Mouse (Mus musculus) forebrain, embryonic 15.5 days (tissue): ENCODE results near the gene B3galt1. TPM values are rescaled to one million over a fixed set of nuclear protein-coding genes. Genes with fewer than 3 reads are reported as not detected.

Source experiments
- ATAC-seq: fragments of 200-750 bp; cut with Nextera tagmentation; replicated peaks from 2 replicates; pipeline ENCODE4 v1.8.0; 2017; ENCODE audit warnings: mild to moderate bottlenecking, moderate TSS enrichment, moderate library complexity
- H3K27ac ChIP-seq: fragments of 300-500 bp; sonication (generic); replicated peaks from 2 replicates; pipeline ENCODE4 v1.5.1; 2015; ENCODE audit warnings: mild to moderate bottlenecking, inconsistent platforms
- H3K27me3 ChIP-seq: fragments of 300-500 bp; sonication (generic); 2 replicates; pipeline ENCODE4 v1.6.1; 2015; ENCODE audit warnings: inconsistent platforms
- H3K36me3 ChIP-seq: fragments of 300-500 bp; sonication (generic); 2 replicates; pipeline ENCODE4 v1.6.1; 2015; ENCODE audit warnings: mild to moderate bottlenecking, inconsistent platforms
- H3K4me1 ChIP-seq: fragments of 300-500 bp; sonication (generic); 2 replicates; pipeline ENCODE4 v1.6.1; 2015; ENCODE audit warnings: inconsistent platforms
- H3K4me2 ChIP-seq: fragments of 300-500 bp; sonication (generic); replicated peaks from 2 replicates; pipeline ENCODE4 v1.6.1; 2015; ENCODE audit warnings: mild to moderate bottlenecking, inconsistent platforms
- H3K4me3 ChIP-seq: fragments of 300-500 bp; sonication (generic); 2 replicates; pipeline ENCODE4 v1.5.1; 2015; ENCODE audit warnings: mild to moderate bottlenecking, inconsistent platforms
- H3K9ac ChIP-seq: fragments of 300-500 bp; sonication (generic); replicated peaks from 2 replicates; pipeline ENCODE4 v1.6.1; 2015; ENCODE audit warnings: mild to moderate bottlenecking, inconsistent platforms
- H3K9me3 ChIP-seq: fragments of 300-500 bp; sonication (generic); 2 replicates; pipeline ENCODE4 v1.6.1; 2016; ENCODE audit warnings: inconsistent platforms
- WGBS: fragments of 180-500 bp; shearing (Covaris S2); methylation state at CpG from one replicate; pipeline ENCODE4 v1.1.7; 2015; ENCODE audit warnings: mixed read lengths; 5-methylcytosine and 5-hydroxymethylcytosine counted together
- polyA plus RNA-seq: library from polyadenylated mRNA; unstranded; fragments of >200 nt; fragmentation: Nextera tagmentation; extraction: Ambion mirVana; gene quantifications from 2 replicates; pipeline ENCODE4 v1.2.1, GENCODE M21; 2015

The B3galt1 gene
- 49.9 and 56.0 TPM in 2 replicates for polyA plus RNA-seq

GRCm38 (mm10) chr2:67565480-67566331 is at the start of gene B3galt1:
B3galt1 (plus strand) TSS chr2:67565871.
- WGBS, result under 1% methylated on average over 82 of the region's 83 CpGs
- Histone ChIP-seq H3K36me3 (no peaks in the 10 kb centered on the region), H3K27me3 (no peaks in the 10 kb centered on the region), H3K9ac (peak within 1 kb of the TSS; percentile 82), H3K4me2 (peak within 1 kb of the TSS; percentile 81), H3K9me3 (no peaks in the 10 kb centered on the region), H3K4me1 (peaks cover 16% of the 10 kb centered on the region), H3K4me3 (peak within 1 kb of the TSS; percentile 75), H3K27ac (peak within 1 kb of the TSS; percentile 99)
- ATAC-seq, result peak; percentile 98

- no peaks in the 10 kb centered on the region for H3K9me3 ChIP-seq
- WGBS, result 82% methylated on average over 7 of the region's 7 CpGs
- ATAC-seq, result no peak
- H3K4me1 ChIP-seq, result no peaks in the 10 kb centered on the region
- no peaks in the 10 kb centered on the region for H3K36me3 ChIP-seq
- H3K4me3 ChIP-seq, result no peak overlapping the region
- no peaks in the 10 kb centered on the region for H3K27me3 ChIP-seq
- H3K4me2 ChIP-seq, result no peak overlapping the region
- no peak overlapping the region for H3K9ac ChIP-seq
- no peak overlapping the region for H3K27ac ChIP-seq
Measured at GRCm38 (mm10) chr2:67516405-67516804, 49.3 kb upstream of the B3galt1 start.

GRCm38 (mm10) chr2:67535347-67535746 is 30.3 kb upstream of the B3galt1 start:
- no peak overlapping the region for H3K9ac ChIP-seq
- no peaks in the 10 kb centered on the region for H3K36me3 ChIP-seq
- no peak for ATAC-seq
- H3K27me3 ChIP-seq, result no peaks in the 10 kb centered on the region
- H3K27ac ChIP-seq, result no peak overlapping the region
- 93% methylated on average over 2 of the region's 2 CpGs for WGBS
- no peak overlapping the region for H3K4me2 ChIP-seq
- no peak overlapping the region for H3K4me3 ChIP-seq
- no peaks in the 10 kb centered on the region for H3K4me1 ChIP-seq
- H3K9me3 ChIP-seq, result no peaks in the 10 kb centered on the region

GRCm38 (mm10) chr2:67539426-67539825 is 26.2 kb upstream of the B3galt1 start:
- H3K27ac ChIP-seq, result no peak overlapping the region
- no peaks in the 10 kb centered on the region for H3K27me3 ChIP-seq
- WGBS, result 90% methylated on average over 6 of the region's 6 CpGs
- no peak overlapping the region for H3K4me3 ChIP-seq
- no peak for ATAC-seq
- H3K4me1 ChIP-seq, result peaks cover 6% of the 10 kb centered on the region
- no peaks in the 10 kb centered on the region for H3K36me3 ChIP-seq
- no peak overlapping the region for H3K9ac ChIP-seq
- H3K4me2 ChIP-seq, result no peak overlapping the region
- no peaks in the 10 kb centered on the region for H3K9me3 ChIP-seq

- Histone ChIP-seq H3K4me2 (peak overlapping the region; percentile 10; the same call in 1 of the 2 replicates), H3K9ac (no peak overlapping the region), H3K9me3 (no peaks in the 10 kb centered on the region), H3K27me3 (no peaks in the 10 kb centered on the region), H3K36me3 (no peaks in the 10 kb centered on the region), H3K27ac (no peak overlapping the region), H3K4me1 (peaks cover 6% of the 10 kb centered on the region), H3K4me3 (no peak overlapping the region)
- 31% methylated on average over 11 of the region's 11 CpGs for WGBS
- no peak for ATAC-seq
Measured at GRCm38 (mm10) chr2:67541957-67542696, 23.5 kb upstream of the B3galt1 start.

GRCm38 (mm10) chr2:67544426-67544825 is 21.2 kb upstream of the B3galt1 start:
- 66% methylated on average over 8 of the region's 8 CpGs for WGBS

GRCm38 (mm10) chr2:67564851-67565479 is 706 bp upstream of the B3galt1 start:
- H3K4me3 ChIP-seq, result peak overlapping the region; percentile 75
- peak overlapping the region; percentile 81 for H3K4me2 ChIP-seq
- 2% methylated on average over 23 of the region's 23 CpGs for WGBS
- peak; percentile 83 for ATAC-seq
- peaks cover 16% of the 10 kb centered on the region for H3K4me1 ChIP-seq
- no peaks in the 10 kb centered on the region for H3K36me3 ChIP-seq
- no peaks in the 10 kb centered on the region for H3K9me3 ChIP-seq
- peak overlapping the region; percentile 82 for H3K9ac ChIP-seq
- peak overlapping the region; percentile 99 for H3K27ac ChIP-seq
- no peaks in the 10 kb centered on the region for H3K27me3 ChIP-seq

More at GRCm38 (mm10) chr2:67544426-67544825, 21.2 kb upstream of the B3galt1 start:
- ATAC-seq, result no peak
- no peaks in the 10 kb centered on the region for H3K9me3 ChIP-seq
- H3K4me2 ChIP-seq, result no peak overlapping the region
- peaks cover 6% of the 10 kb centered on the region for H3K4me1 ChIP-seq
- H3K27me3 ChIP-seq, result no peaks in the 10 kb centered on the region
- H3K36me3 ChIP-seq, result no peaks in the 10 kb centered on the region
- H3K9ac ChIP-seq, result no peak overlapping the region
- no peak overlapping the region for H3K27ac ChIP-seq
- H3K4me3 ChIP-seq, result no peak overlapping the region

- Histone ChIP-seq H3K9me3 (no peaks in the 10 kb centered on the region), H3K9ac (peak overlapping the region; percentile 82), H3K4me2 (peak overlapping the region; percentile 81), H3K4me1 (peaks cover 16% of the 10 kb centered on the region), H3K27ac (peak overlapping the region; percentile 99), H3K36me3 (no peaks in the 10 kb centered on the region), H3K27me3 (no peaks in the 10 kb centered on the region), H3K4me3 (peak overlapping the region; percentile 75)
- ATAC-seq, result no peak
- 1% methylated on average over 12 of the region's 12 CpGs for WGBS
Measured at GRCm38 (mm10) chr2:67566566-67566965, 895 bp downstream of the B3galt1 start.

GRCm38 (mm10) chr2:67567141-67567680 is 1.5 kb downstream of the B3galt1 start:
- Histone ChIP-seq H3K4me3 (peak overlapping the region; percentile 75), H3K4me2 (peak overlapping the region; percentile 81), H3K9ac (peak overlapping the region; percentile 82), H3K4me1 (peaks cover 16% of the 10 kb centered on the region), H3K27me3 (no peaks in the 10 kb centered on the region), H3K9me3 (no peaks in the 10 kb centered on the region), H3K27ac (no peak overlapping the region), H3K36me3 (no peaks in the 10 kb centered on the region)
- ATAC-seq, result no peak
- 11% methylated on average over 8 of the region's 8 CpGs for WGBS

GRCm38 (mm10) chr2:67576634-67577033 is 11.0 kb downstream of the B3galt1 start:
- no peaks in the 10 kb centered on the region for H3K9me3 ChIP-seq
- no peak overlapping the region for H3K4me2 ChIP-seq
- H3K36me3 ChIP-seq, result no peaks in the 10 kb centered on the region
- H3K4me3 ChIP-seq, result no peak overlapping the region
- H3K4me1 ChIP-seq, result no peaks in the 10 kb centered on the region
- no peak overlapping the region for H3K9ac ChIP-seq
- WGBS, result 21% methylated on average over 2 of the region's 2 CpGs
- no peak overlapping the region for H3K27ac ChIP-seq
- ATAC-seq, result no peak
- no peaks in the 10 kb centered on the region for H3K27me3 ChIP-seq

- Histone ChIP-seq H3K27ac (no peak overlapping the region), H3K4me2 (no peak overlapping the region), H3K36me3 (no peaks in the 10 kb centered on the region), H3K9me3 (no peaks in the 10 kb centered on the region), H3K9ac (no peak overlapping the region), H3K4me3 (no peak overlapping the region), H3K4me1 (peaks cover 3% of the 10 kb centered on the region; the same call in 1 of the 2 replicates), H3K27me3 (no peaks in the 10 kb centered on the region)
- no peak for ATAC-seq
- WGBS, result 21% methylated on average over 2 of the region's 2 CpGs
Measured at GRCm38 (mm10) chr2:67583091-67583490, 17.4 kb downstream of the B3galt1 start.

- no peak for ATAC-seq
- H3K27ac ChIP-seq, result no peak overlapping the region
- no peaks in the 10 kb centered on the region for H3K4me1 ChIP-seq
- H3K4me3 ChIP-seq, result no peak overlapping the region
- H3K27me3 ChIP-seq, result no peaks in the 10 kb centered on the region
- no peaks in the 10 kb centered on the region for H3K36me3 ChIP-seq
- H3K4me2 ChIP-seq, result no peak overlapping the region
- H3K9ac ChIP-seq, result no peak overlapping the region
- no peaks in the 10 kb centered on the region for H3K9me3 ChIP-seq
Measured at GRCm38 (mm10) chr2:67590408-67590807, 24.7 kb downstream of the B3galt1 start.
